Mouse (Mus musculus): ENCODE data around the gene Setd7.

DNA sequence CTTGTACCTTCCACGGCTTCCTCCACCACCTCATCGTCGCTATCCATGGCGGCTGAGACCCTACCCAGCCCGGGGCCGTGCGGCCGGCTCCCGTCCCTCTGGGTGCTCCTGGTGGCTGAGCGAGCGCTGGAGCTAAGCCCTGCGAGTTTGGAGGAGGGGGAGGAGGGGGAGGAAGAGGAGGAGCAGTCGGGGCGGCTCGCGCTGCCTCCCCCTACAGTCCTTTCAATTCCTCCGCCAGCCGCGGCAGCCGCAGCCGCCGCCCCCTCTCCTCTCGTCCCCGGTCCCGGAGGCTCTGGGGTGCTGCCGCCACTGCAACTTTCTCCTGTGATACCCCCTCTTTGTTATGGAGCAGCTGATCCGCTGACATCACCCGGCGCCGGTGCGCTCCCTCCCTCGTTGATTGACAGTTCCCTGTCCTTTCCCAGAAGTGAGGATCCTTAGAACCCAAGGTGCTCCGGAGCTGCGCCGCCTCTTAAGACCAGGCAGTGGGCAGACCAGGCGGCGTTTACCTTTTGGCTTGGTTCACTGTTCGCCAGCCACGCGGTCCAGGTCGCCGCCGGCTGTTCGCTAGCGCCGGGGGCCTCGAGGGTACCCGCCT is at the start of gene Setd7:
- TF ChIP-seq CTCF (IDR thresholded peaks at IDR 0.05; ENCODE audit: low read depth) (peak; percentile 24; the same call in 1 of the 2 replicates), EP300 (IDR thresholded peaks at IDR 0.05; ENCODE audit: low read depth) (no peak)

Data from liver, postnatal 0 days (tissue).